Mouse (Mus musculus) liver, embryonic 11.5 days (tissue): Measurements from ENCODE around the gene 4930402H24Rik. TPM values are rescaled to one million over a fixed set of nuclear protein-coding genes. Genes with fewer than 3 reads are reported as not detected.

Source experiments
- ATAC-seq: fragments of 200-750 bp; cut with Nextera tagmentation; replicated peaks from 2 replicates; pipeline ENCODE4 v1.8.0; 2017; ENCODE audit warnings: moderate number of reproducible peaks, mild to moderate bottlenecking, moderate TSS enrichment, moderate library complexity; ENCODE audit not compliant: low FRiP score
- DNase-seq: peaks from one replicate; pipeline ENCODE4 v3.0.0-alpha.2; 2017; ENCODE audit warnings: low spot score
- H3K27ac ChIP-seq: fragments of 300-500 bp; sonication (generic); 2 replicates; pipeline ENCODE4 v1.5.1; 2014; ENCODE audit warnings: mild to moderate bottlenecking, low read depth, low read length, control low read depth
- H3K27me3 ChIP-seq: fragments of 300-500 bp; sonication (generic); replicated peaks from 2 replicates; pipeline ENCODE4 v1.6.1; 2014; ENCODE audit warnings: low read length, mixed read lengths; ENCODE audit not compliant: control insufficient read depth, insufficient read depth
- H3K36me3 ChIP-seq: fragments of 300-500 bp; sonication (generic); 2 replicates; pipeline ENCODE4 v1.6.1; 2014; ENCODE audit warnings: mild to moderate bottlenecking, low read length, moderate library complexity, mixed read lengths; ENCODE audit not compliant: control insufficient read depth, insufficient read depth
- H3K4me1 ChIP-seq: fragments of 300-500 bp; sonication (generic); replicated peaks from 2 replicates; pipeline ENCODE4 v1.6.1; 2014; ENCODE audit warnings: low read length, mixed read lengths; ENCODE audit not compliant: control insufficient read depth, insufficient read depth
- H3K4me2 ChIP-seq: fragments of 300-500 bp; sonication (generic); 2 replicates; pipeline ENCODE4 v1.6.1; 2014; ENCODE audit warnings: mild to moderate bottlenecking, control low read depth, moderate library complexity
- H3K4me3 ChIP-seq: fragments of 300-500 bp; sonication (generic); 2 replicates; pipeline ENCODE4 v1.5.1; 2014; ENCODE audit warnings: low read depth, low read length, control low read depth
- H3K9ac ChIP-seq: fragments of 300-500 bp; sonication (generic); 2 replicates; pipeline ENCODE4 v1.6.1; 2014; ENCODE audit warnings: low read depth, low read length, control low read depth
- H3K9me3 ChIP-seq: fragments of 300-500 bp; sonication (generic); 2 replicates; pipeline ENCODE4 v1.6.1; 2016; ENCODE audit warnings: low read length, inconsistent platforms, mixed read lengths; ENCODE audit not compliant: control insufficient read depth
- WGBS: fragments of 180-500 bp; shearing (Covaris S2); extraction: QIAGEN DNeasy Blood & Tissue Kit; methylation state at CpG from one replicate; pipeline ENCODE4 v1.1.7; 2014; 5-methylcytosine and 5-hydroxymethylcytosine counted together
- polyA plus RNA-seq: library from polyadenylated mRNA; unstranded; fragments of >200 nt; fragmentation: Nextera tagmentation; extraction: Ambion mirVana; gene quantifications from 2 replicates; pipeline ENCODE4 v1.2.1, GENCODE M21; 2014

Gene 4930402H24Rik
- polyA plus RNA-seq, 1 experiment from 2014 or later = 20.6 TPM

GRCm38 (mm10) chr2:130813729-130814128 lies 92.5 kb downstream of the 4930402H24Rik start:
- ATAC-seq (no peak), DNase-seq (no peak)
- Histone ChIP-seq H3K4me2 (no peak overlapping the region), H3K4me1 (no peaks in the 10 kb centered on the region), H3K4me3 (no peak overlapping the region), H3K9ac (no peak overlapping the region), H3K9me3 (no peaks in the 10 kb centered on the region), H3K27me3 (no peaks in the 10 kb centered on the region), H3K36me3 (peaks cover 2% of the 10 kb centered on the region; the same call in 1 of the 2 replicates), H3K27ac (no peak overlapping the region)
- 81% methylated on average over 6 of the region's 6 CpGs for WGBS

GRCm38 (mm10) chr2:130812487-130812886 lies 93.7 kb downstream of the 4930402H24Rik start:
- no peak for DNase-seq

GRCm38 (mm10) chr2:130805146-130805545 lies 101.1 kb downstream of the 4930402H24Rik start:
- H3K4me2 ChIP-seq = no peak overlapping the region
- ATAC-seq = no peak
- no peak overlapping the region for H3K27ac ChIP-seq
- H3K4me1 ChIP-seq = no peaks in the 10 kb centered on the region
- no peaks in the 10 kb centered on the region for H3K27me3 ChIP-seq
- no peak for DNase-seq
- H3K9ac ChIP-seq = no peak overlapping the region
- H3K9me3 ChIP-seq = no peaks in the 10 kb centered on the region
- WGBS = 94% methylated on average over 3 of the region's 3 CpGs
- peaks cover 13% of the 10 kb centered on the region; the same call in 1 of the 2 replicates for H3K36me3 ChIP-seq
- H3K4me3 ChIP-seq = no peak overlapping the region

More at GRCm38 (mm10) chr2:130812487-130812886, 93.7 kb downstream of the 4930402H24Rik start:
- 95% methylated on average over 1 of the region's 1 CpGs for WGBS
- no peaks in the 10 kb centered on the region for H3K9me3 ChIP-seq
- no peak overlapping the region for H3K9ac ChIP-seq
- H3K36me3 ChIP-seq = peaks cover 2% of the 10 kb centered on the region; the same call in 1 of the 2 replicates
- no peak overlapping the region for H3K4me3 ChIP-seq
- no peaks in the 10 kb centered on the region for H3K27me3 ChIP-seq
- no peak for ATAC-seq
- H3K4me1 ChIP-seq = no peaks in the 10 kb centered on the region
- H3K27ac ChIP-seq = no peak overlapping the region
- H3K4me2 ChIP-seq = no peak overlapping the region

- Histone ChIP-seq H3K4me3 (no peak overlapping the region), H3K9me3 (no peaks in the 10 kb centered on the region), H3K9ac (no peak overlapping the region), H3K4me1 (no peaks in the 10 kb centered on the region), H3K4me2 (no peak overlapping the region), H3K27ac (no peak overlapping the region), H3K36me3 (peaks cover 13% of the 10 kb centered on the region; the same call in 1 of the 2 replicates), H3K27me3 (no peaks in the 10 kb centered on the region)
- DNase-seq (no peak), ATAC-seq (no peak)
- 74% methylated on average over 25 of the region's 25 CpGs for WGBS
Observed at GRCm38 (mm10) chr2:130803706-130804105, 102.5 kb downstream of the 4930402H24Rik start.

- WGBS = 86% methylated on average over 8 of the region's 8 CpGs
- H3K4me1 ChIP-seq = no peaks in the 10 kb centered on the region
- no peaks in the 10 kb centered on the region for H3K9me3 ChIP-seq
- peaks cover 2% of the 10 kb centered on the region; the same call in 1 of the 2 replicates for H3K36me3 ChIP-seq
- no peak overlapping the region for H3K27ac ChIP-seq
- no peak for ATAC-seq
- no peak overlapping the region for H3K4me3 ChIP-seq
- H3K9ac ChIP-seq = no peak overlapping the region
- no peak for DNase-seq
- H3K4me2 ChIP-seq = no peak overlapping the region
- no peaks in the 10 kb centered on the region for H3K27me3 ChIP-seq
Observed at GRCm38 (mm10) chr2:130795731-130796130, 110.5 kb downstream of the 4930402H24Rik start.

GRCm38 (mm10) chr2:130791722-130792121 lies 114.5 kb downstream of the 4930402H24Rik start:
- peaks cover 2% of the 10 kb centered on the region; the same call in 1 of the 2 replicates for H3K36me3 ChIP-seq
- no peaks in the 10 kb centered on the region for H3K9me3 ChIP-seq
- no peak overlapping the region for H3K4me2 ChIP-seq
- H3K9ac ChIP-seq = no peak overlapping the region
- H3K4me3 ChIP-seq = no peak overlapping the region
- ATAC-seq (no peak), DNase-seq (peak; percentile 23)
- H3K4me1 ChIP-seq = no peaks in the 10 kb centered on the region
- H3K27me3 ChIP-seq = no peaks in the 10 kb centered on the region
- 90% methylated on average over 7 of the region's 7 CpGs for WGBS
- H3K27ac ChIP-seq = no peak overlapping the region

GRCm38 (mm10) chr2:130789642-130790041 lies 116.6 kb downstream of the 4930402H24Rik start:
- DNase-seq = no peak
- H3K27ac ChIP-seq = no peak overlapping the region
- no peak overlapping the region for H3K4me3 ChIP-seq
- no peaks in the 10 kb centered on the region for H3K9me3 ChIP-seq
- H3K9ac ChIP-seq = no peak overlapping the region
- H3K36me3 ChIP-seq = peaks cover 2% of the 10 kb centered on the region; the same call in 1 of the 2 replicates
- no peaks in the 10 kb centered on the region for H3K4me1 ChIP-seq
- WGBS = 88% methylated on average over 6 of the region's 6 CpGs
- H3K4me2 ChIP-seq = no peak overlapping the region
- no peak for ATAC-seq
- H3K27me3 ChIP-seq = no peaks in the 10 kb centered on the region

- H3K4me2 ChIP-seq = no peak overlapping the region
- no peak overlapping the region for H3K9ac ChIP-seq
- H3K9me3 ChIP-seq = no peaks in the 10 kb centered on the region
- DNase-seq = no peak
- WGBS = 74% methylated on average over 8 of the region's 8 CpGs
- H3K27me3 ChIP-seq = no peaks in the 10 kb centered on the region
- H3K27ac ChIP-seq = no peak overlapping the region
- peaks cover 2% of the 10 kb centered on the region; the same call in 1 of the 2 replicates for H3K36me3 ChIP-seq
- H3K4me1 ChIP-seq = no peaks in the 10 kb centered on the region
- no peak for ATAC-seq
- H3K4me3 ChIP-seq = no peak overlapping the region
Observed at GRCm38 (mm10) chr2:130789039-130789438, 117.2 kb downstream of the 4930402H24Rik start.

- Histone ChIP-seq H3K9ac (no peak overlapping the region), H3K4me1 (no peaks in the 10 kb centered on the region), H3K4me2 (no peak overlapping the region), H3K36me3 (peaks cover 7% of the 10 kb centered on the region; the same call in 1 of the 2 replicates), H3K27me3 (no peaks in the 10 kb centered on the region), H3K27ac (no peak overlapping the region), H3K4me3 (no peak overlapping the region), H3K9me3 (no peaks in the 10 kb centered on the region)
- no peak for ATAC-seq
- DNase-seq = peak; percentile 22
- 42% methylated on average over 3 of the region's 3 CpGs for WGBS
Observed at GRCm38 (mm10) chr2:130784939-130785338, 121.3 kb downstream of the 4930402H24Rik start.
